Mouse (Mus musculus): ENCODE results near the gene Ptprs. TPM values are rescaled to one million over a fixed set of nuclear protein-coding genes. Genes with fewer than 3 reads are reported as not detected.

The Ptprs gene
- total RNA-seq, 2 experiments from 2014 or later = 60.3 to 64.8 TPM

- DNase-seq = no peak
Measured at GRCm38 (mm10) chr17:56470001-56470436, 6.3 kb downstream of the Ptprs start.

GRCm38 (mm10) chr17:56469275-56469674 lies 7.0 kb downstream of the Ptprs start:
- intact Hi-C loops (cut with DNase I) = no loop called here
- no peak for DNase-seq

More at GRCm38 (mm10) chr17:56470001-56470436, 6.3 kb downstream of the Ptprs start:
- intact Hi-C loops (cut with DNase I) = no loop called here

GRCm38 (mm10) chr17:56468870-56469269 lies 7.4 kb downstream of the Ptprs start:
- intact Hi-C loops (cut with DNase I) = no loop called here
- DNase-seq = no peak

- intact Hi-C loops (cut with DNase I) = no loop called here
- no peak for DNase-seq
Measured at GRCm38 (mm10) chr17:56468380-56468779, 7.9 kb downstream of the Ptprs start.

- intact Hi-C loops (cut with DNase I) = no loop called here
Measured at GRCm38 (mm10) chr17:56467456-56467884, 8.8 kb downstream of the Ptprs start.

GRCm38 (mm10) chr17:56466747-56467146 lies 9.5 kb downstream of the Ptprs start:
- no peak for DNase-seq
- intact Hi-C loops (cut with DNase I) = no loop called here

More at GRCm38 (mm10) chr17:56467456-56467884, 8.8 kb downstream of the Ptprs start:
- peak in 1 of 2 experiments; percentile 60 for DNase-seq

- DNase-seq = no peak
- intact Hi-C loops (cut with DNase I) = no loop called here
Measured at GRCm38 (mm10) chr17:56464817-56465216, 11.5 kb downstream of the Ptprs start.

GRCm38 (mm10) chr17:56464345-56464744 lies 11.9 kb downstream of the Ptprs start:
- intact Hi-C loops (cut with DNase I) = no loop called here
- DNase-seq = no peak

- DNase-seq = no peak
- intact Hi-C loops (cut with DNase I) = no loop called here
Measured at GRCm38 (mm10) chr17:56463500-56463899, 12.8 kb downstream of the Ptprs start.

- DNase-seq = no peak
- intact Hi-C loops (cut with DNase I) = no loop called here
Measured at GRCm38 (mm10) chr17:56462835-56463455, 13.3 kb downstream of the Ptprs start.

- peak; percentile 97 to 98 for DNase-seq
- intact Hi-C loops (cut with DNase I) = loop anchor here (1.0 kb wide), 1 partner anchor 13 kb away; no protein-coding TSS in a partner anchor
Measured at GRCm38 (mm10) chr17:56461771-56462743, 14.2 kb downstream of the Ptprs start.

- DNase-seq = no peak
- intact Hi-C loops (cut with DNase I) = loop anchor here (1.0 kb wide), 1 partner anchor 14 kb away; no protein-coding TSS in a partner anchor
Measured at GRCm38 (mm10) chr17:56460876-56461275, 15.4 kb downstream of the Ptprs start.

GRCm38 (mm10) chr17:56457442-56457841 lies 18.8 kb downstream of the Ptprs start:
- no peak for DNase-seq
- intact Hi-C loops (cut with DNase I) = no loop called here

GRCm38 (mm10) chr17:56456353-56456752 lies 19.9 kb downstream of the Ptprs start:
- intact Hi-C loops (cut with DNase I) = no loop called here
- DNase-seq = no peak

GRCm38 (mm10) chr17:56453689-56454088 lies 22.6 kb downstream of the Ptprs start:
- DNase-seq = no peak
- intact Hi-C loops (cut with DNase I) = no loop called here

- intact Hi-C loops (cut with DNase I) = no loop called here
- peak in 1 of 2 experiments; percentile 48 for DNase-seq
Measured at GRCm38 (mm10) chr17:56453251-56453650, 23.0 kb downstream of the Ptprs start.

GRCm38 (mm10) chr17:56447716-56448115 lies 28.6 kb downstream of the Ptprs start:
- intact Hi-C loops (cut with DNase I) = no loop called here
- DNase-seq = no peak

GRCm38 (mm10) chr17:56445397-56445796 lies 30.9 kb downstream of the Ptprs start:
- no peak for DNase-seq
- intact Hi-C loops (cut with DNase I) = no loop called here

- DNase-seq = no peak
- intact Hi-C loops (cut with DNase I) = no loop called here
Measured at GRCm38 (mm10) chr17:56444771-56445170, 31.5 kb downstream of the Ptprs start.

GRCm38 (mm10) chr17:56443341-56443795 lies 32.9 kb downstream of the Ptprs start:
- DNase-seq = no peak
- intact Hi-C loops (cut with DNase I) = no loop called here

- no peak for DNase-seq
- intact Hi-C loops (cut with DNase I) = no loop called here
Measured at GRCm38 (mm10) chr17:56442316-56442715, 34.0 kb downstream of the Ptprs start.
